Mouse (Mus musculus): Measurements from ENCODE around the gene Gm17428.
"Not testable (repeated sequence)": the region's sequence is repeated elsewhere in the genome, so short reads cannot be mapped to it uniquely, and the experiment has no call there.

Gene Gm17428

DNA sequence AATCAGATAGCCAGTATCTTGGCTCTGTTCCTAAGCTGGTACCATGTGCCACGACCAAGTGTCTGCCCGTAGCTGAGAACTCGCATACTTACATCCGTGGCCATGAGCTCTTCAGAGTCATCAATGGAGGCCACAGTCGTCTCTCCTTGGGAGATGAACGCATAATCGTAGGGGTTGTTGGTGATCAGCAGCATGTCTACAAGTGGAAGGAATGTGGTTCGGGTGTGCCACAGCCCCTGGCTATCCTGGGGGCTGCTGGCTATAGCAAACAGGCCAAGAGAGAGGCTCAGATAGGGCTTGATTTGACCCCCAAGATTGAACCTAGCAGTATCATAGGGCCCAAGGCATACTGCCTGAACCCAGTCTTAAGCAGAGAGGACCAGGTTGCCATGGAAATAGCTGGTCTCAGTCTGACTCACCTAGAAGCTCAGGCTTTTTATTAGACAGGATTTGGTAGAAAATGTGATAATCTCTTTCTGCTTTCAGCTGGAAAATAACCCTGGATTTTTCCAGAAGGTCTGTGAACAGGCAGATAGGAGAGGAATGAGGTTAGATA is 13.2 kb downstream of the Gm17428 start:
- DNase-seq (ENCODE audit: low spot score): no peak

DNA sequence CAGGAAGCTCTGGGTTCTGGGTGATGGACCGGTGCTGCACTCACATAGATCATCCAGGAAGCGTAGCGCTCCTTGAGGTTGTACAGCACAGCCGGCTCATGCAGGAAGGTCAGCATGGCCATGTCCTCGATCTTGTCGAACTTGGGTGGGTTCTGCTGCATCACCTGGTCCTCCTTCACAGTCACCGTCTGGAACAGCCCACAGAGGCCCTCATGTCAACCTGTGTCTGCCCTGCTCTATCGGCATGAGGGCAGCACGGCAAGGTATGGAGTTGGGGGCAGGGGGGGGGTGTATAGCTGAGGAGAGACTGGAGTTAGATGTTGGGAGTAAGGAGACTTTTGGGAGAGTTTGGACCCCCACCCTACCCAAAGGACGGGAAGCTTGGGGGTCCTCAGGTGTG is 15.5 kb downstream of the Gm17428 start:
- no peak for DNase-seq (ENCODE audit: low spot score)

DNA sequence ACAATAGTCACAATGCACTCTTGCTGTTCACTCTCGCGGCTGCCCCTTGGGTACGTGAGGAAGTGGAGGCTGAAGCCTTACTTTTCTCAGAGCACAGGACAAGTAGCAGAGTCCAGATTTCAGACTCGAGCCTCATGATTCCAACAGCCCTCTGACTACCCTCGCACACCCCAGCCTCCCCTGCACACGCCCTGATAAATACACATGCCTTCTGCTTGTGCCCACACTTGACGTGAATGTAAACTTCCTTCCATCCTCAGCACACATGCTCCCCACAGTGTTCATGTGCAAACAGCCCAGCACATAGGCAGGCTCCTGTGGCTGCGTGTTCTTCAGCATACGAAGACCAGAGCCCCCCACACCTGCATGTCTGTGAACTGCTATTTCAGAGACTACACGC is 16.9 kb downstream of the Gm17428 start:
- no peak for DNase-seq (ENCODE audit: low spot score)

DNA sequence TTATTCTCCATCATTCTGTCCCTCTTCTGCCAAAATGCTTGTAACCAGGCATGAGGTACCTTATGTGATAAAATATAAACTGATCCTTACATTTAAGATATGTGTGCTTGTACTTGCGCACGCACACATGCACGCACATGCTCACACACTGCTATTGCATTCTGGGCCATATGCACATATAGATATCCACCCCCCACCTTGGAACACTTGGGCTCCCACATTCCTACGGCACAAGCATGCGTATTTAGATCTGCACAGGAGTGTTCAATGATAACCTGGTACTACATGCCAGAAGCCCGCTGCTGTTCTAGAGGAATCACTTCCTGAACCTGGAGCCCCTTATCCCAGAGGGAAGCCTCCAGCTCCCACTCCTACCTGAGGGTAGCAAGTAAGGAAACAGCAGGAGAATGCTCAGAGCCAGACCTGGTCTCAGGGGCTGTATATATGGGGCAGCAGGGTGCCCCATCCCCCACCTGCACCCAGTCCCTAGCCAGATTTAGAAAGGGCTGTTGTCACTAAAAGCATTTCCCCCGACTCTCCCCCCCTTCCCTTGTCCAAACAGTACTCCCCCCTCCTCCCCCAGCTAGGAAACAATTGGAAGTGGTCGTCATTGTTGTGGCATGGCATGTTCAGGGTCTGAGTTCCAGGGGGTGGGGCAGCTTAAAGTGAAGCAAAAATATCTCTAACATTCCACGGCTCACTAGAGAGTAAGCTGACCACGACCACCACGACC is 17.6 kb downstream of the Gm17428 start, which contains the start of gene Myh7:
Gene Myh7, minus strand, starts transcription at position 491 of the 733 bp plus-strand sequence.
- no peak for DNase-seq (ENCODE audit: low spot score)

DNA sequence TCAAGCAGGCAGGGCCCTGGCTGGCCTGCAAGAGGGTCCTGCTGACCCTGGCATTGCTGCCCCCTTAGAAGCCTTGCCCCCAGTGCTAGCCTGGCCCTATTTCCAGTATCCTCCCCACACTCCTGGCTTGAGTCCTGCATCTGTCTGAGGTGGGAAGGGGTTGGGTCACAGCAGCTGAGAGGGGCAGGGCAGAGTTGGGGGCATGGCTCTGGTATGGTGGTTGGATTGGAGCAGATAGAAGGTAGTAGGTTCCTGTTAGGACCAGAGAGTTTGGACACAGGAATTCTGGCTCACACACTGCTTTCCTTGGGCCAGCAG is 18.1 kb downstream of the Gm17428 start:
- DNase-seq (ENCODE audit: low spot score): no peak

DNA sequence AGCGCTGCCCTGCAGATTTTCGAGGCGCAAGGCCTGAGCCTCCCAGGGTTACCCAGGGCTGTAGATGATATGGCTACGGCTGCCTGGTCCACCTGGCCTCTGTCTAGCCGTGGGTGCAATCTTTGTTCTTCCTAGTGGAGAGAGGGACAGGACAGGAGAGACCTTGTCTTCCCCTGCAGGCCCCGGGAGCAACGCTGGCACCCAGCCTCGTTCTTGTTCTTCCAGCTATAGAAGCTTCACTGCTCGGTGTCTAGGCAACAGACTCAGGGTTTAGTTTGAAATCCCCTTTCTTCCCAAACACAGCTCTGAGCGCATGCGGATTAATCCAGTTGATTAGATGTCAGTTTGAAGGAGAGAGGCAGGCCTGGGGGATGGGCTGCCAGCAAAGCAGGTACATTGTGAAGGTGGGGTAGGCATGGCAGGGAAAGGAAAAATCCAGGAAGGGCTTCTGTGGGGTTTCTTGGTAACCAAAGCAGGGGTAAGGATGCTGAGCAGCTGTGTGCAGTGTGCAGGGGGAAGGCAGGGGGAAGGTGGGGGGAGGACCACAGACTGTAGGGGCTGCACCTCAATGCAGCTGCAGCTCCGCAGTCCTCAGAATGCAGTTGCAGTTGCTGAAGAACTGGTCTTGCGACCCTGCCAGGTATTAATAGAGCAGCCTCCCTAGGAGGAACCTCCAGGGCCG is 18.9 kb downstream of the Gm17428 start:
- no peak for DNase-seq (ENCODE audit: low spot score)

DNA sequence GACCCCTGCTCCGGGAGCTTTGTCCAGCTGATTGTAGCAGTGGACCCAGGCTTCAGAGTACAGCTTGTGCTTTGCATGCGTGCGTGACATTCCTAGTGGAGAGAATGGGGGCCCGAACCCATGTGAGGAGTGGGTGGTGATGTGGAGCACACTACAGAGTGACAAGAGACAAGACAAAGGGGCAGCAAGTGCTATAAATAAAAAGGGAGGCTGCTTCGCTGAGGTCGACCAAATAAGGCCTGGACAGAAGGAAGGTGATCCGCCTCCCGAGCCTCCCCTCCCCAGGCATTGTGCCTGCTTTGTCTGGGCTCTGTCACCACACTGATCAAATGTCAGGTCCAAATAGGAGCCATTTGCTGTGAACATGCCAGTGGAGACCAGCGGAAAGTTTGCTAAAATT is 20.1 kb downstream of the Gm17428 start:
- no peak for DNase-seq (ENCODE audit: low spot score)

DNA sequence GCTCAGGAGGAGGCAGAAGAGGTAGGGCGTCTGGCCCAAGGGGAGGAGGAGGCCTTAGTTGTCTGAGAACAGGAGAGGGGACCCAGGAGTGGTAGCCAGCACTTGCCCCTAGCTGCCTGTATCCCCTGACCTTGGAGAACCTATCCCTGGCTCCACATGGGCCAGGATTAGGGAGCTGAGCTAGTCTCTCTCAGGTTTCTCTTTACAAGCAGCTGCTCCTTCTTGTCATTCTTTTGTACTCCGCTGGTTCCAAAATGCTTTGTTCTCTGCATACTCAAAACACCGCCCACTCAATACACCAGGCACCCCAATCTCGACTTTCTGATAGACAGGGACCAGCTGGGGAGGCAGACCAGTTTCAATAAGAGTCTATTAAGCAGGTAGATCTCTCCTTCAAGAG is 20.6 kb downstream of the Gm17428 start:
- no peak for DNase-seq (ENCODE audit: low spot score)

DNA sequence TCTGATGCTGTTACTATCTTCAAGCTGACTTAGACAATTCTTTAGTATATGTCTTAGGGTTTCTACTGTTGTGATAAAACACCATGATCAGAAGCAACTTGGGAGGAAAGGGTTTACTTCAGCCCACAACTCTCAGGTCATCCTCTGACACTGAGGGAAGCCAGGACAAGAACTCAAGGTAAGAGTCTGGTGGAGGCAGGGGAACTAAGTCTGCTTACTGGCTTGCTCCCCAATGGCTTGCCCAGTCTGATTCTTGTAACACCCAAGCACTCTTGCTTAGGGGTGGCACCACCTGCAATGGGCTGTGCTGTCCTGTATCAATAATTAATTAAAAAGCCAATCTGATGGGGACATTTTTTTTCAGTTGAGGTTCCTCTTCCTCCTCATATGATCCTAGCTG is 21.9 kb downstream of the Gm17428 start:
- no peak for DNase-seq (ENCODE audit: low spot score)

DNA sequence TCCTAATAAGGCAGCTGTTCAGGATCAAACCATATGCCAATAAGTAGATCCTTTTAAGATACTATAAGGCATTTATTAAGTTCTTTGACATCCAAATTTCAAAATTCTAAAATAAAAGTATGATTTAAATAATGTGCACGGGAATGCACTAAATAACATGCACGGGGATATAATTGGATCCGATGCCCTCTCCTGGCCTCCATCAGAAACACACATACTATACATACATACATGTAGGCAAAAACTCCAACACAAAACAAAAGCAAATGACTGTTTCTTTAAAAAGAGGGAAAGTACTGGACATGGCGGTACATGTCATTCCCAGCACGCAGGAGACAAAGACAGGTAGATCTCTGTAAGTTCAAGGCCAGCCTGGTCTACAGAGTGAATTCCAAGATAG is 23.1 kb downstream of the Gm17428 start:
- not testable (repeated sequence) for DNase-seq (ENCODE audit: low spot score)

DNA sequence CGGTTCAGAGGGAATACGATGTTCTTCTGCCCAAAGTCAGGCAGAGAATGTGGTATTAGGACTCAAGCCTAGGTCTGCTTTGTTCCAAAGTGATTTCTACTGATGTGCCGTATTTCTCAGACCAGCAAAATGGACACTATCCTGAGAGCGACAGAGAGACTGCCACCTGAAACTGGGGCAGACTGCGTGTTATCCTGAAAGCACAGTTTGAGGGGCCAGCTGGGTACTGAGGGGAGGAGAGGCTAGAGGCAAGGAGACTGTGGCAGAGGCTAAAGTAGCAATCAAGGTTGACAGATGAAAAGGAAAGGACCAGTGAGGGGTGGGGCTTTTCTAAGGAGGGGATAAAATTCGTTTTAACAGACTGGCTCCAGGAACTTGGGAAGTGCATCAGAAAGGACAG is 24.1 kb downstream of the Gm17428 start:
- no peak for DNase-seq (ENCODE audit: low spot score)

DNA sequence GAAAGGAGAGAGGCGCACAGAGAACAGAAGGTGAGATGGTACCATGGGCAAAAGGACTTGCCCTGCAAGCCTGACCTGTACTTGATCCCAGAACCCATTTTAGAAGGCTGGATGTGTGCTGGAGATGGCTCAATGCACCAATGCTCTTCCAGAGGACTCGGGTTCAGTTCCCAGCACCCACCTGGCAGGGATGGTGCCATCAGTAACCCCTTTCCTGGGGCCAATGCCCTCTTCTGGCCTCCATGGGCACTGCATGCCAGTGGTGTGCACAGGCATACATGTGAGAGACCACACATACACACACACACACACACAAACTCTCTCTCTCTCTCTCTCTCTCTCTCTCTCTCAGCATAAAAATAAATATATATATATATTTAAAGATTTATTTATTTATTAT is 24.7 kb downstream of the Gm17428 start:
- no peak for DNase-seq (ENCODE audit: low spot score)

DNA sequence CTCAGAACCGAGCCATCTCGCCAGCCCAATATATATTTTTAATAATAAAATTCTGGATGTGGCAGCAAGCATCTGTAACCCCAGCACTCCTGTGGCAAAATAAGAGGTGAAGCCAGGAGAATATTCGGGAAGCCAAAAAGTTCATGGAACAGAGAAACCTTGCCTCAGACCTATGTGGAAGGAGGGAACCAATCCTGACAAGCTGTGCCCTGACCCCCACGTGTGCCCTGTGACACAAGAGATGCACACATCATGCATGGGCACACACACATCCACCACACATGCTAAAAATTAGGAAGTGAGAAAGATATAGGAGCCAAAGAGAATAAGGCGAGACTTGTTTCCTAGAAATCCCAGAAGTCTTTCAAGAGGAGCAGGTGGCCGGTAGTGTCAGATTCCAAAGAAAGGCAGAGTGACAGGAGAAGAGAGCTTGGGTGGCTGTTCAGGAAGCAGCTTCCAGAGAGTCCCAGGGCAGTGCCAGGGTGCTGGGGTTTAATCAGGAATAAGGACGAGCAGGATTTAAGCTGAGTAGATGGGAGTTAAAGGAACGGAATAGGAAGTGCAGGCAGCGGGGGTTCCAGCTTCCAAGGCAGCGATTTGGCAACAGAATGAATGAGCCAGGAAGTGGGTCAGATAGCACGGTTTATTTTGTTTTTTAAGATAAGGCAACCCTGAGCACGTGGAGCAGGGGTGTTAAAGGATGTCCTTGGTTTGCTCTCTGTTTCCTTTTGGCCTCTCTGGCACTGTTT is 25.4 kb downstream of the Gm17428 start:
- DNase-seq (ENCODE audit: low spot score): no peak

DNA sequence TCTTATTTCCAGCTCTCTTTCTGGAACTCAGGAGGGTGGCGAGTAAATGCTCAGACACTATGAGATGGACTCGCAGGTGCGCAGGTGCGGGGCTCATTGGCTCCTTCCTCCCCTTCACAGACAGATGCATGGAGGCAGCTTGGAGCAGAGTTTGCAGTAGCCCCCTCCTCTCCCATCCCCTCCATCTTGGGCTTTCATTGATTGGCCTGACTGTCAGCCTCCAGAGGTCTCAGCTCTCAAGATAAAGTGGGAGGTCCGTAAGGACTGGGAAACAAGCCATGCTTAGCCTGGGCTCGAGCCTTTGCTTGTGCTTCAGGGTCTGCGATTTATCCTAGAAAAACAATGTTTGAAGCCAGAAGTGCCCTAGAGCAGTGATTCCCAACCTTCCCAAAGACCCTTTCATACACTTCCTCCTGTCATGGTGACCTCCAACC is 26.0 kb downstream of the Gm17428 start:
- DNase-seq (ENCODE audit: low spot score): no peak

DNA sequence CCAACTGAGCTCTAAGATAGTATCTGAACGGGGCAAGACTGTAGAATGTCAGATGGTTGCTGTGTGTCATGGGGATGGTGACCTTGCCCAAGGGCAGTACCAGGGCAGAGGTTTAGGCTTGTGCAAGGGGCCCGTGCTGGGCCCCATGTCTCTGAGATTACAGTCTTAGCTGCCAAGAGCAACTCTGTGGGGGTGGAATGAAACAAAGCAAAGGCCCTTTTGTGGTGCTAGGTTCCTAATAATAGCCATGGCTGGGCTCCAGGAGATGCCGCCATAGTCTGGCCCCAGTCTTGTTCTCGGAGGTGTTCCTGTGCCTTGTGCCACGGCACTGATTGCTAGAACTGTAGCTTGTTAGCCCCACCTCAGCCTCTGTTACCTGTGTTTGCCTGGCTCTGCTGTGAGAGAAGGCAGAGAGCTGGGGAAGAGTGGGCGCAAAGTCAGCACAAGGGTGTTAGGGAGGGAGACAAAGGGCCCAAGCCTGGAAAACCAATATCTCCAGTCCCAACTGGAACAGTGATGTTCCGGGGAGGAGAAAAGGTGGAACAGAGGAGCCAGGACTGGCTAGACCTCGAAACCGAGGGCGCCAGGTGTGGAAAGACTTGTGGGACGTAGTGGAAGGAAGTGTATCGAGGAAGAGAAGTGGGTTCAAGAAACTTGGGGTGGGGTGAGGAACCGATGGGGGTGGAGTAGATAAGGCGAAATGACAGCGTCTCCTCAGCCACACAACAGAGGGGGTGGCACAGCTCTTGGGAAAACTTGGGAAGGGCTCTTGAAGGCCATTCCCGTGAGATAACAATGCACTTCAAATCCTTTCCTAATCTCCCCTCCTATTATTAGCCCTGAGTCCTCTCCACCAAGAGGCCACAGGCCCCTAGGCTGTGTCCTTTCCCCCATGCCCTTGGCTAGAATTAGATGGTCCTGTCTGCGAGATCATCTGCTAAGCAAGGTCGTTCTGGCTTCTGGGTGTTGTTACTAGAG is 27.4 kb downstream of the Gm17428 start:
- no peak for DNase-seq (ENCODE audit: low spot score)

DNA sequence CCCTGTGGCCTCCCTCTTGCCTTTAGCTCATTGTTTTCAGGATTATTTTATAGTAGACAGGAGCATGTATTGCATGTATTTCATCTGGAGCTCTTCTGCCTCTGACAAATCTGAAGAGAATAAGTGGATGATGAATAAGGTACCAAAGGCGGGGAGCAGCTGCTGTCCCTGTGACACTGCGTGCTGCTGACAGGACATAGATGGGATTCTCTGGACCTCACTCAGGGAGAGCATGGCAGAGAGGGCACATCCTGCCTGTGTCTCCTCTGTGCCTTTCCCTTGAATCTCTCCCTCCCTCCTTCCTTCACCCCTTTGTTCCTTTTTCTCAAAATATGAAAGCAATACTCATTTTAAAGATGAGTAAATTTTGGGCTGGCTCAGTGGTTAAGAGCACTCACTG is 28.8 kb downstream of the Gm17428 start:
- DNase-seq (ENCODE audit: low spot score): no peak

DNA sequence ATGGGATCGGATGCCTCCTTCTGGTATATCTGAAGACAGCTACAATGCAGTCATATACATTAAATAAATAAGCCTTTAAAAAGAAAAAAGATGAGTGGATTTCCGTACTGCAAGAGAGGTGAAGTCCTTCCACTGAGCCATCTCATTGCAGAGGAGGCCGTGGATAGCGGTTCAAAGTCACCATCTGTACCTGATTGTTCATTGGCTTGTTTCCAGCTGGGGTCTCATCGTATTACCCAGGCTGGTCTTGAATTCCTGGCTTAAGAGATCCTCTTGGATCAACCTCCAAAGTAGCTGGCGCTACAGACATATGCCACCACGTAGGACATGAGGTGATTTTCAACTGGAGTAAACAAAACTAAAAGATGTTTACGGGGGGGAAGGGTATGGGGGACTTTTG is 29.2 kb downstream of the Gm17428 start:
- no peak for DNase-seq (ENCODE audit: low spot score)

DNA sequence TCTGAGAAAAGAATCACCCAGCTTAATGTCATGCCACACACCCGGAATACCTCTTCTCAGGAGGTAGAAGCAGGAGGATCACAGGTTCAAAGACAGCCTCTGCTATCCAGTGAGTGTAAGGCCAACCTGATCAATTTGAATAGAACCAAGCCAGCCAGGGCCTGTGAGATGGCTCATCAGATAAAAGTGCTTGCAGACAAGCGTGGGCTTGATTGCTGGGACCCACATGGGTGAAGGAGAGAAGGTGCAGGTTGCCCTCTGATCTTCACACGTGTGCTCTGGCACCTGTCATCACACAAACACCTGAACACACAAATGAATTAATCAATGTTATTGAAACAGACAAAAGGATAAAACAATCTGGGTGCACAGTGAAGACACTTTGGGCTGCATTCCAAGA is 29.8 kb downstream of the Gm17428 start:
- no peak for DNase-seq (ENCODE audit: low spot score)

DNA sequence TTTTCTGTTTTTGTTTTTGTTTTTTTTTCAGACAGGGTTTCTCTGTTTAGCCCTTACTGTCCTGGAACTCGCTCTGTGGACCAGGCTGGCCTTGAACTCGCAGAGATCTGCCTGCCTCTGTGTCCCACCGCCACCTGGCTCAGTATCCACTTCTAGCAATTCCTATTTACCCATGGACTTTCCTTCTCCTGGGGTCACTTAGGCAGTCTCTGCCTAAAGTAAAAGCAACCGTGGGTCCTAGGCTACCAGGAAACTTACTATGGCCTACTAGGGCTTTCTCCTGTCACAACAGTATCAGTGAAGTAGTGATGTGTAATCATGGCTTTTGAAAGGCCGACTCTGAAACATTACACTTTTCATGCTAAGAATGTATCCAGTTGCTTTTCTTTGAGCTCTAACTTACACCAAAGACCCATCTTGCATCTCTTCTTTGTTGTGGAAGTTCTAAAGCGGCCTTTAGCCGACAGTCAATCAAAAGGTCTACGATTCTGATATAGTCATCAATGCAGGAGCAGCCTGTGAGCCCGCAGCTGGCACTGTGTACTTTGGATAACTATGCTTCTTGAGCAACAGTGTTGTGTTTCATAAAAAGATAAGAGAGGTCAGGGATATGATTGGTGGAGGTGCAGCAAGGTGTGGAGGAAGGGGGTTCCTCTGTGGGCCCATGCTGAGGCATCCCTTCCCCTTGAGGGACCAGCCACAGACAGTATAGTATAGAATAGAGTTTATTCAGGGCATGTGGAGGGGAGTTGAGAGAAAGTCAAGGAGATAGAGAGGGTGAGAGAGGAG is 30.6 kb downstream of the Gm17428 start:
- DNase-seq (ENCODE audit: low spot score): no peak

DNA sequence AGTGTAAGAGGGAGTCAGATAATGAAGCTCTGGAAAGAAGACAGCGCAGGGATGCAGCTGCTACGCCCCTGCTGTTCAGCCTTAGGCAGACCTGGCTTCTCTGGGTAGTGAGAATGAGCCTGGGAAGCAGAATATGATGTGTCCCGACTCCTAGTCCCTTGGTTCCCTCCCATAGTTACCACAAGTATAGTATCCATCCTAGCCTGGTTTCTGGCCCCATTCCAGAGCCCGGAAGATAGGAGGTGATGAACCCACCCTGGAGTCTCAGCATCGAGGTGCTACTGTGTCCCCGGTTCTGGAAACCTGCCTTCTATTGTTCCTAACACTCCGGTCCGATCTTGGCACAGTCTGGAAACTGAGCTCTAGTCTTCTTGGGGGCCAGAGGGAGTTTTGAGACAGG is 31.7 kb downstream of the Gm17428 start:
- no peak for DNase-seq (ENCODE audit: low spot score)

DNA sequence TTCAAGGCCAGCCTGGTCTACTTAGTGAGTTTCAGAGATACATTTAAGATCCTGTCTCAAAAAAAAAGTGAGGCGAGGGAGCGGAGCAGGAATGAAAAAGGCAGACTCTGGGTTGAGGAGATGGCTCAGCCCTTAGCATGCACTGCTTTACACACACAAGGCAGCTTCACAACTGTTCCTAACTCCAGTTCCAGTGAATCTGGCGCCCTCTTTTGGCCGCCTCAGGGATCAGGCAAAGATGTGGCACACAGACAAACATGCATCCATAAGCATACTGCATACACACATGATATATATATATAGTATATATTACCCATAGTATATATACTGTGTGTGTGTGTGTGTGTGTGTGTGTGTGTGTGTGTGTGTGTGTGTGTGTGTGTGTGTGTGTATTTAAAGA is 34.4 kb downstream of the Gm17428 start:
- DNase-seq (ENCODE audit: low spot score): peak; percentile 38
